Mouse (Mus musculus) thymus, adult 2 months (tissue): Measurements from ENCODE around the gene Gm20696.

ENCODE experiments used
- CTCF ChIP-seq: fragments of 200-500 bp; IDR thresholded peaks from 2 replicates; pipeline ENCODE4 v1.5.1; 2012; ENCODE audit warnings: mild to moderate bottlenecking, control low read depth, low read length, moderate library complexity, borderline replicate concordance; ENCODE audit not compliant: control insufficient read depth, poor library complexity, insufficient read depth; ENCODE audit errors: extremely low read depth
- POLR2A ChIP-seq: fragments of 200-500 bp; IDR thresholded peaks from 2 replicates; pipeline ENCODE4 v1.6.1; 2012; ENCODE audit warnings: mild to moderate bottlenecking, low read length, control low read depth, moderate library complexity; ENCODE audit not compliant: control insufficient read depth, poor library complexity, insufficient read depth; ENCODE audit errors: extremely low read depth

DNA sequence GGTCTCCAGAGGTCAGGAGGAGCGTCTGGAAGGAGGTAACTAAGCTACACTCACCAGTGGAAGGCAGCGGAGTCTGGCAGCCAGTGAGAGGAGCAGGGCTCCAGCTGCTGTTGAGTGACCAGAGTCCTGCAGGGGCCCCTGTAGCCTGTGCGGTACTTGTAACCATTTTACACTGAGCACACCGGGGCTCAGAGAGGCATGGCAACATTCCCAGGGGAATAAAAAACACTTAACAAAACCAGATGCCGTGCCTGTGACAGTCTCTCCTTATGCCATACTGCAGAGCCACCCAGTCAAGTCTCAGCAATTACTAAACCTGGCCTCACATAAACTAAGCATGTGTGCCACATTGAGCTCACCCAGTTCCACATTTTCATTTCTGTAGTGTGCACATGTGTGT, 12.3 kb downstream of the Gm20696 start:
- TF ChIP-seq CTCF (no peak), POLR2A (no peak)
